Mouse (Mus musculus): ENCODE data around the gene Ikzf3. TPM values are rescaled to one million over a fixed set of nuclear protein-coding genes. Genes with fewer than 3 reads are reported as not detected.
A peak's percentile ranks its signal among the peaks of the same experiment; 100 is the strongest.

Ikzf3 gene
- polyA plus RNA-seq, 1 experiment from 2014 or later = 0.85 TPM

DNA sequence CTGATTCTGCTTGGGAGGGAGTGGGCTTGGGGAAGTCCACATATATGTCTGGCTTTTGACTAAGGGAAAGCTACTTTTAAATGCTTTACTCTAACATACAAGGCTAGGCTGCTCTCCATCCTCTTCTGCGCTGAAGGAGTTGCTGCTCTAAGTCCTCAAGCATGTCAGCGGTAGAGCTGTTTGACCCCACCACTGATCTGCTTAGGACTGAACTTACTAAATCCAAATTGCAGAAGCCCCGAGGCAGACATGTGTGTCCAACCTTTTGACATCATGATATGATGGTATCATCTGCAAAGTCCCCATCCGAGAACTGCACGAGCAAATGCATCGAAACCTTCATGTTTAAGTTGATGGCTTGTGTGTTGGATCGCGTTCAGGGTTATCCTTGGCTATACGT is 86.0 kb downstream of the Ikzf3 start:
- no peaks in the 10 kb centered on the region for H3K79me2 ChIP-seq (ENCODE audit: inconsistent target)
- no peaks in the 10 kb centered on the region for H3K36me3 ChIP-seq (ENCODE audit: inconsistent target)
- 88% methylated on average over 9 of the region's 9 CpGs for WGBS (ENCODE audit: missing documents)
- H3K27ac ChIP-seq = no peak overlapping the region
- H3K4me3 ChIP-seq (ENCODE audit: inconsistent target) = no peak overlapping the region

DNA sequence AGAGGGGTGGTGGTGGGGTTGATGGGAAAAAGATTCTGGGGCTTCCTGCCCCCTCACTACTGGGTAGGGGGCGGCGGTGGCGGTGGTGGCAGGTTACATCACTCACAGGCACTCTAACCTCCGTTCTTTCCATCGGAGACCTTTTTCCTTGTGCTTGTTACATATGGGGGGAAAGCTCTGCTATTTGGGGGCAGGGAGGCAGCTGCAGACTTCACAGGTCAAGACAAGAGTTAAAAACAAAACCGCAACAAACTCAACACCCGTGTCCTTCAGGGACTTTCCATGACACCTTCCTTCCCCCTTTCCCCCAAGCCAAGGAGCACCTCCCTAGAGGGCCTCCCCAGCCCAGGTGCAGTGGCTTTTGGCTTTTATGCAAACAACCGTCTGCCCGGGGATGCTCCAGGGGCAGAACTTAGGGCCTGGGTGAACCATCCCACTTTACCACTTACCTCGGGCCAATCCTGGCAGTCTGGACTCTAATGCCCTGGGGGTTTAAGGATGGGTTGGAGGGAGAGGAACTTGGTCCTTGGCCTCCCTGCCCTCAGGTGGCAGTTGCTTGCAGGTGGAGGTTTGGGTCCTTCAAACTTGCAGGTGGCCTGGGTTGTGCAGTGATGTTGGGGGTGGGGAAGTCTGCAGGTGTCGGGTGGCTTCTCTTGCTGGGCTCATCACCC is 86.6 kb downstream of the Ikzf3 start:
- Histone ChIP-seq H3K79me2 (ENCODE audit: inconsistent target) (no peaks in the 10 kb centered on the region), H3K4me3 (ENCODE audit: inconsistent target) (no peak overlapping the region), H3K27ac (no peak overlapping the region), H3K36me3 (ENCODE audit: inconsistent target) (no peaks in the 10 kb centered on the region)
- 31% methylated on average over 11 of the region's 11 CpGs for WGBS (ENCODE audit: missing documents)

DNA sequence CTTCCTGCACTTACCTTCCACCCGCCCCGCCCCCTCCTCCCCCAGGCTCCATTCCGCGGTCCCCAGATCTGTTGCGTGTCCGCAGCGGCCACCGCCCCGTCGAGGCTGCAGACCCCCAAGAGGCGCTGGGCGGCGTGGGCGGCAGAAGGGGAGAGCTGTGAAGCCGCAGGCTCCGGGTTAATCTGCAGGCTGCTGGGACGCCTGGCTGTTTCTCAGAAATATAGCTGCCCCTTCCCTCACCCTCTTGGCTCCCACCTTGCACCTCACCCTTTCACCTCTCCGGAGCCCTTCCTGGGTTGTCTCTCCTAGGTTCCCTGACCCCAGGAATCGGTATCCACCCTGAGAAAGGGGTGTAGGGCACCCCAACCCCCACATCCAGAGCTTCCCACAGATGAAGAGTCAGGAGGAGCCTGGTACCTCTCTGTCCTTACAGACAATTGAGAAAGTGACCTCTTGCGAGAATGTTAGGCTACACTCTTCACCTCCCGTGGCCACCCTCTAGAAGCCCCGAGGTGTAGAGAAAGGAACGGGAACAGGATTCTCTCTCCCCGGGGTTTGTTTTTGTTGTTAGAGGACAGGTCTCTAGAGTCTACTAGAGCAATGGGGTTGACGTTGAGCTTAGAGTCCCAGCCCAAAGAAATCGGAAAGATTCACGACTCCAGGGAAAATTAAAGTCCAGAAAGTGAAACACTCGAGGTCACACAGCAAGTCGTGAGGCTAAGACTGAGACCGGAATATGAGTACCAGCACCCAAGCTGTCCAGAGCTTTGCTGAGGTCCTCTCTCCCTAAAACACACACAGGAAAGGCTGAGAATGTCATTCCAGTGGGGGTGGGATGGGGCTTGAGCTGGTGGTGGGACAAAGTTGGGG is 87.5 kb downstream of the Ikzf3 start:
- Histone ChIP-seq H3K27ac (no peak overlapping the region), H3K4me3 (ENCODE audit: inconsistent target) (no peak overlapping the region)
- 7% methylated on average over 29 of the region's 30 CpGs for WGBS (ENCODE audit: missing documents)

DNA sequence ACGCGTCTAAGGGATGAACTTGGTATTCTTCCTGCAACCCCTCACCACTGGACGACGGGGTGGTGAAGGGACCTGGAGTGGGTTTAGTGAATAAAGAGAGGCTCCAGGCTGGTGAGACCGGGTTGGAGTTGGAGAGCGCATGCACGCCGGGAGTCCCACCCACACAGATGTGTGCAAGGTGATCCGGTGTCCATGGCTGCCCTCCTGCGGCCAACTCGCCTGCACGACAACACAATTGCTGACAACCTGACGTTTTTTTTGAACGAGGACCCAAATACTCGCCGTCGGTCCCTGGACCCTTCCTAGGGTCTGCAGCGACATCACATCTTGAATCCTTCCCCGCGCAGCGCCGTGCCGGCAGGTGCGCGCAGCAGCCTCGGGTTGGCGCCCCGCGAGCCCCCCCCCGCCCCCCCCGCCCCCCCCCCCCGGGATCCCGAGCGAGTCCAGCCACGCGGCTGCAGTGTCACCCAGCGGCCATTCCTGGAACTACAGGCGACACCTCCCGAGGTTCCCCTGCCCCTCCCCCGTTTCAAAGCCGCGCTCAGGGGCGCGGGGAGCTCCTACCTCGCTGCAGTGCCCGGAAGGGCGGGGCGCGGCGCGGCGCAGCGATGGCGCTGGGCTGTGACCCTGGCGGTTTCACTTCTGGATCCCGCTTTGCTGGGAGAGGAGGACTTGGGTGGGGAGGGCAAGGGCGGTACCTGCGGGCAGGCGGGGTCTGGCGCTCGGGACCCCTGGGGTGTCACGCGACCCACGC is 88.3 kb downstream of the Ikzf3 start:
- H3K36me3 ChIP-seq (ENCODE audit: inconsistent target) = no peaks in the 10 kb centered on the region
- H3K27ac ChIP-seq = no peak overlapping the region
- peak overlapping the region; percentile 17; the same call in 1 of the 2 replicates for H3K4me3 ChIP-seq (ENCODE audit: inconsistent target)
- H3K79me2 ChIP-seq (ENCODE audit: inconsistent target) = no peaks in the 10 kb centered on the region
- WGBS (ENCODE audit: missing documents) = 1% methylated on average over 39 of the region's 64 CpGs

More for the DNA sequence above, 87.5 kb downstream of the Ikzf3 start:
- H3K36me3 ChIP-seq (ENCODE audit: inconsistent target) = no peaks in the 10 kb centered on the region
- no peaks in the 10 kb centered on the region for H3K79me2 ChIP-seq (ENCODE audit: inconsistent target)

DNA sequence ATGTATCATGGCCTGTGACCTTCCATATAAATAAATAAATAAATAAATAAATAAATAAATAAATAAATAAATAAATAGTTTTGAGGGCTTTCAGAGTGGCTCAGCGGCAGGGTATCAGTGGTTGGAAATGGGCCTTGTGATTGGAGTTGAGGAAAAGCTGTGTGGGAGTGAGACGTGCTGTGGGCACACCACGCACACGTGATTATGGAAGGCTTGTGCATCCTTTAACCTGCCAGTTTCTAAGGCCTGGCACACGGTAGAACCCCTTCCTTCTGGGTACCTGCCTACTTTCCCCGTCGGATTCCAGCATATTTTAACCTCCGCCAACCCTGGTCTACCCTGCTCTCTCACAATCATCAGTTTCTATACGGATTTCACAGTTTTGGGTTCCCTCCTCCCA is 88.9 kb downstream of the Ikzf3 start:
- H3K36me3 ChIP-seq (ENCODE audit: inconsistent target) = no peaks in the 10 kb centered on the region
- WGBS (ENCODE audit: missing documents) = 34% methylated on average over 9 of the region's 9 CpGs
- no peaks in the 10 kb centered on the region for H3K79me2 ChIP-seq (ENCODE audit: inconsistent target)
- H3K4me3 ChIP-seq (ENCODE audit: inconsistent target) = peak overlapping the region; percentile 17; the same call in 1 of the 2 replicates
- H3K27ac ChIP-seq = no peak overlapping the region

DNA sequence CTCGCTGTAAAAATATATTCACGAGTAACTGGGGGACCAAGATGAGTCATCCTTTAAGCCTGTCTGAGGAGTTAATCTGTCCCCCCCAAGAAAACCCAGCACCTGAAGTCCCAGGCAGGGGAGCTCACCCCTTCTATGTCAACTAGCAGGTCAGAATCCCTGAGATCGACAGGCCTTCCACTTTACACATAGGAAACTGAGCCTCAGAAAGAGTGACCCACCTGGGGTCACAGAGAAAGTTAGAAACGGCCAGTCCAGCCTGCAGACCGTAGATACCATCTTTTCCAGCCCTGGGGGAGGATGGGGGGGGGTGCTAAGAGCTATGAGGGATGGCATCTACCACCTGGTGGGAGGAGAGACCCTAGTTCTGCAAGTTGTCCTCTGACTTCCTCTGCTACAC is 89.3 kb downstream of the Ikzf3 start:
- no peaks in the 10 kb centered on the region for H3K36me3 ChIP-seq (ENCODE audit: inconsistent target)
- H3K79me2 ChIP-seq (ENCODE audit: inconsistent target) = no peaks in the 10 kb centered on the region
- 82% methylated on average over 5 of the region's 5 CpGs for WGBS (ENCODE audit: missing documents)
- H3K27ac ChIP-seq = no peak overlapping the region
- H3K4me3 ChIP-seq (ENCODE audit: inconsistent target) = no peak overlapping the region

DNA sequence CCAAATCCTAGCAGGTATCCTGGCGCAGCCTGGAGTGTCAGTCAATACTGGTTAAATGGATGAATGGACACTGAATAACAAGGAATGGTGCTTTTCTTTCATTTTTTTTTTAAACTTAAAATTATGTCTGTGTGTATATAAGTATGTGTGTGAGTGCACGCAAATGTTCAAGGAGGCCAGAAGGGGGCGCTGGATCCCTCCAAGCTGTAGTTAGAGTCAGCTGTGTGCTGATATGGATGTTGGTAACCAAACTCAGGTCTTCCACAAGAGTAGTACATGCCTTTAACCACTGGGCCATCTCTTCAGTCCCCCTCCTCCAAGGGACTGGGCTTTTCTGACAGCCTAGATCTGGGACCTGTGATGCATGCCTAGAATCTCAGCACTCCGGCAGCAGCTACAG is 90.3 kb downstream of the Ikzf3 start:
- WGBS (ENCODE audit: missing documents) = 90% methylated on average over 4 of the region's 4 CpGs
- Histone ChIP-seq H3K4me3 (ENCODE audit: inconsistent target) (no peak overlapping the region), H3K79me2 (ENCODE audit: inconsistent target) (no peaks in the 10 kb centered on the region), H3K36me3 (ENCODE audit: inconsistent target) (no peaks in the 10 kb centered on the region), H3K27ac (no peak overlapping the region)

DNA sequence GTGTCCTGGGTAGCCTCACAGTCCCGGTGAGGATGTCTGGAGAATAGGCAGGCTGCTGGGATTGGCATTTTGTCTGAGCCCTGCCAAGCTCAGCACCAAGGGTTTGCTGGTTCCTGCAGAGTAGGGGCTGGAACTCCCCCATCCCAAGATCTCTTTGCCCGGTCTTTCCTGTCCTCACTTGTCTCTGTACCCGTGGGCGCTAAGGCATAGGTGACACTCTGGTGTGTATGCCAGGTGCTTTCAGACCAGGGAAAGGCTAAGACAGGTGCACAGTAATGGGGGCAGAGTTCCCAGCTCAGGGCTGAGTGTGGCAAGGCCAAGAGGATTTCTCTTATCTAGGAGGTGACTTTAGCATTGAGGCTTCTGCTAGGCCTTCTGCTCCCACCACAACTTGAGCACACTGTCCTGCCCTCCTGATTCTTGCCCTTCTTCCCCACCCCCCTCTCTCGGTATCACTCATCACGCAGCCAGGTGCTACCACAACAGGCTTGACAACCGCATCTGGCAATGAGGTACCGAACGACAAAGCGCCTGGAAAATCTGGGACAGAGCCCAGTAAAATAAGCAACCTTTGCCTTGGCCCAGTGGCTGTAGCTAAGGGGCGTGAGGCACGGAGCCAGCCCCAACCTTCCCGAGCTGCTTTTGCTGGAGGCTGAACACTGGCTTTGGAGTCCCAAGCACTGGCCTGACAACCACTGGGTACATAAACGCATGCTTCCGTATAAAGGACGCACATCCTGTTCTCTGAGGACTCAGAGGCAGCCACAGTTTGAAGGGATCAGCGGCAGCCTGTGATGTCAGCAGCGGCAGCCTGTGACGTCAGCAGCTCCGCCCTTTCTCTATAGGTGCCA is 95.7 kb downstream of the Ikzf3 start:
- 86% methylated on average over 18 of the region's 20 CpGs for WGBS (ENCODE audit: missing documents)
- Histone ChIP-seq H3K27ac (no peak overlapping the region), H3K79me2 (ENCODE audit: inconsistent target) (no peaks in the 10 kb centered on the region), H3K4me3 (ENCODE audit: inconsistent target) (no peak overlapping the region), H3K36me3 (ENCODE audit: inconsistent target) (no peaks in the 10 kb centered on the region)

DNA sequence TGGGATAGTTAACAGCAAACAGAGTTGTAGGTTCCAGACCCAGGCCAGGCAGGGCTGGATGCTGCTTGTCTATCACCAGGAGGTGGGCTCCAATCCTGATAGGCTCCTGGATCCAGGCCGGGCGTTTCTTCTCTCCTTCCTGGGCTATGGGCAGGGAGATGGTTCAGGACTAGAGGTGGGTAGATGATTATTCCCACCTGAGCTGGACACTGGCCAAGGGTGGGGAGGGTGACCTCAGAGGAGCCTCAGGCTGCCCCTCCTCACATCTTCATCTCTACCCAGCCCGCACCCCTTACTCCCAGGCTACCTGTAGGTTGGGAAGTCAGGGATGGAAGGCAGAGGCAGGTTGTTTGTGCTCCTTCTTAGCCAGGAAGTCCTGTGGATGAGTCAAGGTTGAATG is 96.4 kb downstream of the Ikzf3 start:
- H3K79me2 ChIP-seq (ENCODE audit: inconsistent target) = no peaks in the 10 kb centered on the region
- H3K4me3 ChIP-seq (ENCODE audit: inconsistent target) = no peak overlapping the region
- H3K36me3 ChIP-seq (ENCODE audit: inconsistent target) = no peaks in the 10 kb centered on the region
- no peak overlapping the region for H3K27ac ChIP-seq
- 89% methylated on average over 3 of the region's 3 CpGs for WGBS (ENCODE audit: missing documents)

DNA sequence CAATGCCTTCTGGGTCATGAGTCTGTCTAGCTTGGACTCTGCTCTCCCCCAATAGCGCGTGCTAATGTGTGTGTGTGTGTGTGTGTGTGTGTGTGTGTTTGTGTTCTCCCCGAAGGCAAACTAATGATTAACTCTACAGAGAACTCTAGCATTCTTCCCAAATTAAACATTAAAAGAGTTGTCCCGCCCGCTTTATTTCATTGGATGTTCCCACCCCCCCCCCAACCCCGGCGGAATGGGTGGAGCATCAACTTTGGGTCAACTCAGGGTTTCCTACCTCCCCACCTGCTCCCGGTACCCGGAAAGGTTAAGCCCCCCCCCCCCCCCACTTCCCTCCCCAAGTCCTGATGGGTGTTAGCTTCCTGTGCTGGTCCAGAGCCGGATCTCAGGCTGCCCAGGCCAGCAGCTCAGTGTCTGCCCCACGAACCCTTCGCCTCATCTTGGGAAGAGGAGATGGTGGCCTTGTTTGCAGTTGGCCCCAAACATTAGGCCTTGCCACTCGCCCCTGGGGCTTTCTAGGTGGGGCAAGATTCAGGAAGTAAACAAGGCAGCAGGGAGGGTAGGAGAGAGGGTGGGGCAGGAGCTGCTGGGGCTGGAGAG is 97.5 kb downstream of the Ikzf3 start:
- 42% methylated on average over 9 of the region's 13 CpGs for WGBS (ENCODE audit: missing documents)
- H3K27ac ChIP-seq = no peak overlapping the region
- H3K79me2 ChIP-seq (ENCODE audit: inconsistent target) = no peaks in the 10 kb centered on the region
- H3K4me3 ChIP-seq (ENCODE audit: inconsistent target) = no peak overlapping the region
- H3K36me3 ChIP-seq (ENCODE audit: inconsistent target) = no peaks in the 10 kb centered on the region

DNA sequence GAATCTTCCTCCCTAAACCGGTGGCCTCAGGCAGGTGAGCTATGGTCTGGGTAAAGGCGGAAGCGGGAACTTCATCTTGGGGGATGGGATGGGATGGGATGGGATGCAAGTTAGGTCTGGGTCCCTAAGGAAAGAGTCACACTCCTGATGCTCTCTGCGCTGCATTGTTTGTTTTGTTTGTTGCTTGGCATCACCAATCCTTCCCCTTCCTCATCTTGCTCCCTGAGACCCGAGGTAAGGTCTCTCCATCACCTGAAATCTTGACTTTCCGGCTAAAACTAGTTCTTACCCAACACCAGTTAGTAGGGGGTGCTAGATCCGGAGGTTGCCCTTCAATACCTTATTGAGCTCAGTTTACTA is 98.4 kb downstream of the Ikzf3 start:
- no peaks in the 10 kb centered on the region for H3K79me2 ChIP-seq (ENCODE audit: inconsistent target)
- no peak overlapping the region for H3K27ac ChIP-seq
- H3K36me3 ChIP-seq (ENCODE audit: inconsistent target) = no peaks in the 10 kb centered on the region
- no peak overlapping the region for H3K4me3 ChIP-seq (ENCODE audit: inconsistent target)
- WGBS (ENCODE audit: missing documents) = 56% methylated on average over 6 of the region's 7 CpGs

DNA sequence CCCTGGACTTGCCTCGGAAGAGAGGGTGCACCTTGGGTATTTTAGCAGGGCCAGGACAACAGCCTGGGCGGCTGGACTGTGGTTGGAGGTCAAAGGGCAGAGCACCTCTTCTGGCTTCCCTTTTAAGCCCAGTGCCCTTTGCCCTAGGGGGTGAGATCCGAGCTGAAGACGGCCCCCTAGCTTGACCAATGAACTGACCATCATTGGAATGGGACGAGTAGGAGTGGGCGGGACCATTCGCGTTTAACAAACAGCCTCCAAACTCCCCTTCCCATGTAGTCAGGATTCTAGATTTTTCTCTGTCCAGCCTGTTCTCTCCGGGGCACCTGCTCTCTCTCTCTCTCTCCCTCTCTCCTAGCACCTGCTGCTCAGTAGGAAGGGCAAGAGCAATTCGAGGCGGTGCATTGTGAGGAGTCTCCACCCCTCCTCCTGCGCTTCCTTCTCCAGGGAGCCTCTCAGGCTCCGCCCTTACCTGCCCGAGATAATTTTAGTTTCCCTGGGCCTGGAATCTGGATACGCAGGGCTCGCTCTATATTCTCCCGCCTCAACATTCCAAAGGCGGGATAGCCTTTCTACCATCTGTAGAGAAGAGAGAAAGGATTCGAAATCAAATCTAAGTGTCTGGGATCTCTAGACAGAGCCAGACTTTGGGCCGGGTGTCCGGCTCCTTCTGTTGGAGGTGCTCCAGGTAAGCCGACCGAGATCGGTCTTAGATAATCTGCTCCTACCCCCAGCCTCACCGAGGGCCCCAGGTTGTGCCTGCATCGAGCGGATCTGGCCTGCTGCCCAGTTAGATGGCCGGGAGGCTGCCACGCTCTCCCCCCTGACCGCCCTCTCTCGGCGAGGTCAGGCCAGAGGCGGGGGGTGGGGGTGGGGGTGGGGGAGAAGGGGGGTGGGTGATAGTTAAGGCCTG is 99.0 kb downstream of the Ikzf3 start:
- Histone ChIP-seq H3K4me3 (ENCODE audit: inconsistent target) (no peak overlapping the region), H3K36me3 (ENCODE audit: inconsistent target) (no peaks in the 10 kb centered on the region), H3K27ac (no peak overlapping the region), H3K79me2 (ENCODE audit: inconsistent target) (no peaks in the 10 kb centered on the region)
- 16% methylated on average over 28 of the region's 33 CpGs for WGBS (ENCODE audit: missing documents)

DNA sequence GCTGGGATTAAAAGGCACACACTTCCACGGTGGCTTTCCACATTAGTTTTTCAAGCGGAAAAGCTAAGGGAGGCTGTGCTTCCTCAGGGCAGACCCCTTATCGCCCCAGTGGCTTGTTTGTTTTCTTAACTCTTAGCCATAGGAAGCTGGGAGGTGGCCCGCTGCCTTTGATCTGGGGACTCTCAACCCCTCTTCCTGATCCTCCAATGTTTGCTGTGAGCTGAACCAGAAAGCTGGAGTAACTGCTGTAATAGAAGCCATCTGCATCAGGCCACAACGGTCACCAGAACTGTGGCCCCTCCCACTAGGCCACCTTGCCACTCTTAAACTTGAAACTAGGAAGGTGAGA is 99.6 kb downstream of the Ikzf3 start, which contains the start of gene Grb7:
Grb7 (plus strand) TSS at position 182 of the 349 bp plus-strand sequence.
- H3K4me3 ChIP-seq (ENCODE audit: inconsistent target) = no peak within 1 kb of the TSS
- no peaks in the 10 kb centered on the region for H3K79me2 ChIP-seq (ENCODE audit: inconsistent target)
- H3K36me3 ChIP-seq (ENCODE audit: inconsistent target) = no peaks in the 10 kb centered on the region
- H3K27ac ChIP-seq = no peak within 1 kb of the TSS
- 55% methylated on average over 5 of the region's 5 CpGs for WGBS (ENCODE audit: missing documents)

Data from macrophage (primary cell).